Mouse (Mus musculus) heart, adult 2 months (tissue): ENCODE measurements around the gene Lrrc47. TPM values are rescaled to one million over a fixed set of nuclear protein-coding genes. Genes with fewer than 3 reads are reported as not detected.

Experiments
- DNase-seq, 2 experiments: peaks; one replicate each; pipeline ENCODE4 v3.0.0; 2021
- H3K27ac ChIP-seq: fragments of 200-600 bp; 2 replicates; pipeline ENCODE4 v1.8.1; 2022
- H3K27me3 ChIP-seq: fragments of 200-500 bp; 2 replicates; pipeline ENCODE4 v1.6.1; 2012; ENCODE audit warnings: mild to moderate bottlenecking, low read length, inconsistent platforms, mixed read lengths; ENCODE audit not compliant: control insufficient read depth, insufficient read depth
- H3K36me3 ChIP-seq: fragments of 200-500 bp; 2 replicates; pipeline ENCODE4 v1.6.1; 2012; ENCODE audit warnings: low read length, inconsistent platforms; ENCODE audit not compliant: control insufficient read depth, insufficient read depth
- H3K4me1 ChIP-seq: fragments of 200-500 bp; 2 replicates; pipeline ENCODE4 v1.6.1; 2011; ENCODE audit warnings: low read length; ENCODE audit not compliant: control insufficient read depth, insufficient read depth
- H3K4me3 ChIP-seq: fragments of 200-600 bp; 2 replicates; pipeline ENCODE4 v1.8.1; 2022
- H3K79me2 ChIP-seq: fragments of 200-500 bp; replicated peaks from 2 replicates; pipeline ENCODE4 v1.6.1; 2012; ENCODE audit warnings: mild to moderate bottlenecking, inconsistent platforms, low read length, moderate library complexity, mixed read lengths; ENCODE audit not compliant: control insufficient read depth, insufficient read depth
- H3K9ac ChIP-seq: fragments of 200-500 bp; 2 replicates; pipeline ENCODE4 v1.6.1; 2012; ENCODE audit warnings: low read depth, mild to moderate bottlenecking, control low read depth, inconsistent platforms, low read length, mixed read lengths
- CTCF ChIP-seq: fragments of 200-600 bp; IDR thresholded peaks from 2 replicates; pipeline ENCODE4 v1.8.1; 2022; ENCODE audit warnings: antibody characterized with exemption, mild to moderate bottlenecking, moderate library complexity
- EP300 ChIP-seq: fragments of 200-500 bp; IDR thresholded peaks from 2 replicates; pipeline ENCODE4 v1.6.1; 2011; ENCODE audit warnings: low read depth, low read length, control low read depth; ENCODE audit not compliant: insufficient read depth
- POLR2A ChIP-seq: fragments of 200-500 bp; IDR thresholded peaks from 2 replicates; pipeline ENCODE4 v1.6.1; 2011; ENCODE audit warnings: mild to moderate bottlenecking, low read depth, low read length, control low read depth; ENCODE audit not compliant: insufficient read depth
- WGBS: fragments of 180-500 bp; shearing (Covaris S2); methylation state at CpG from one replicate; pipeline ENCODE4 v1.1.7; 2018; 5-methylcytosine and 5-hydroxymethylcytosine counted together
- intact Hi-C: fragments of 180-260 bp; cut with DNase I; formaldehyde crosslinking; loops from one replicate; pipeline ENCODE4 v1.15.1; 2025
- polyA plus RNA-seq: library from polyadenylated mRNA; depleted of rRNA; stranded (reverse); fragments of >200 nt; gene quantifications from 2 replicates; pipeline ENCODE4 v1.2.3, GENCODE M21; 2012; rRNA removed
- total RNA-seq, 2 experiments: library from RNA; stranded (reverse); gene quantifications; 2 replicates each; pipeline ENCODE4 v1.2.3; 2021

The Lrrc47 gene
- total and polyA plus RNA-seq, 3 experiments: 28.6 to 29.7 (median 28.7) TPM

DNA sequence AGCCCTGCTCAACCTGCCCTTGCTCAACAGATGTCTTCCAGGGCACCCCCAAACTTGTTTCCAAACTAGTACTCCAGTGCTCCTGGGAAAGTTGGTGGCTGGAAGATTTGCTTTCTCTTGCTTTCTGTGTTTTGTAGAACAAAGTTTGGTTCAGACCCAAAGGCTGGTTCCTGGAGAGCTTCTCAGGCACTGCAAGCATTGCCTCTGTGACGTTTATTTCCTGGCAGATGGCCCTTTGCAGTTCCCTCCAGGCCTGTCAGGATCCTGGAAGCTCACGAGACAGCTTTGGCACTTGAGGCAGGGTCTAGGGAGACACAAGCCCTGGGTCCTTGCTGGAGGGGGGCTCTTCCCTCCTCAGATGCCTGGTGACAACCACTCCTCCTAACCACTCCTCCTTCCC lies 45.1 kb downstream of the Lrrc47 start:
- Histone ChIP-seq H3K9ac (no peak overlapping the region), H3K27ac (no peak overlapping the region), H3K4me3 (no peak overlapping the region), H3K4me1 (no peaks in the 10 kb centered on the region; the same call in 1 of the 2 replicates), H3K79me2 (no peaks in the 10 kb centered on the region), H3K36me3 (no peaks in the 10 kb centered on the region), H3K27me3 (no peaks in the 10 kb centered on the region)
- 21% methylated on average over 2 of the region's 2 CpGs for WGBS
- DNase-seq: peak in 1 of 2 experiments; percentile 18
- intact Hi-C loops: no loop called here
- TF ChIP-seq CTCF (no peak), POLR2A (no peak), EP300 (no peak)

DNA sequence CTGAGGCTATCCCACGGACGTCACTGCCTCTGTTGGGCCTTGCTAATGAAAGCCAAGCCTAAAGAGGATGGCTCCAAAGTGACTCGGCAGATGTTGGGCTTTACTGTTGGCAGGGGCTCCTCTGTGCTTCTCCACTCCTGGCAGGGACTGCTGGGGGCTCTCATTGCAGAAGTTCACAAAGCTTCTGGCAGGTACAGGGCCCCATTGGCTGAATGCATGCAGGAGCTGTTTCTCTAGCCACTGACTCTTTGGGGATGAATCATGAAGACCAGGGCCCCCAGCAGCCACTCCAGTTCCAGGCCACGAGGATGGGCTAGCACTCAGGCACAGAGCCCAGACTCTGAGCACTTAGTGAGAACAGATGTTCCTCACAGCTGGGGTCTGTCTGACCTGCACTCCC lies 46.2 kb downstream of the Lrrc47 start:
- WGBS: 45% methylated on average over 4 of the region's 4 CpGs
- DNase-seq: no peak
- H3K36me3 ChIP-seq: no peaks in the 10 kb centered on the region
- TF ChIP-seq EP300: no peak
- TF ChIP-seq CTCF: no peak
- no peak for TF ChIP-seq POLR2A
- H3K9ac ChIP-seq: no peak overlapping the region
- H3K4me3 ChIP-seq: no peak overlapping the region
- H3K4me1 ChIP-seq: no peaks in the 10 kb centered on the region; the same call in 1 of the 2 replicates
- no peaks in the 10 kb centered on the region for H3K27me3 ChIP-seq
- H3K79me2 ChIP-seq: no peaks in the 10 kb centered on the region
- intact Hi-C loops: no loop called here
- no peak overlapping the region for H3K27ac ChIP-seq

DNA sequence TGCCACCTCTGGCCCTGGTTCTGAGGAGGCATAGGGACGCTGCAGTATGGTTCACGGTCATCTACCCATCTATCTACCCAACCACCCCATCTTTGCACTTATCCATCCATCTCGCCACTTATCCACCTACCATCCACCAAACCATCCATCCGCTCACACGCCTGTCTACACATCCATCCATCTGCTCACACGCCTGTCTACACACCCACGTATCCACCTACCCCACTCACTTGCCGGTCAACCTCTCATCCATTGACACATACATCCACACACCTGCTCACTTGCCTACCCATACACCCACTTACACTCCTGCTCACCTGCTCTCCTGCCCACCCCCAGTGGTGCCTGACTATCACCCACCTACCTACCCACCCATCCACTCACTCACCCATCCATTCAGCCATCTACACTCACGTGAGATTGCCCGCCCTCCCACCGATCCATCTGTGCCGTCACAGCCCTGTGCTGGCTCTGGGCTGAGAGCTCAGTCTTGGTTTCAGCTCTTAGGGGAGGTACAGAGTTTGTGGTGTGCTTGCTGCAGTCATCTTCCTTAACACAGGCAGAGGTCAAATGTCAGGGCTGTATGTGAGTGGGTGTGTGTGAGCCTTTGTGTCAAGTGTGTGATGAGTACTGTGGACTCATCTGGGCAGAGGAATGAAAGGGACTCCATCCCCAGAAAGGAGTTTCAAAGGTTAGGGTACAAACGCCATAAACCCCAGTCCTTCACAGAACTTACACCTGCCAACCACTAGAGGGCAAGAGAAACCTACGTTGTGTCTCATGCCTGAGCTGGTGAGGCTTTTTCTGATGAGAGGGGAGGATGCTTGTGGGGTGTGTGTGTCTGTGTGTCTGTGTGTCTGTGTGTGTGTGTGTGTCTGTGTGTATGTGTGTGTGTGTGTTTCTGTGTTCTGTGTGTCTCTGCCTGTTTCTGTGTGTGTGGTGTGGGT lies 53.6 kb downstream of the Lrrc47 start:
- intact Hi-C loops: loop anchor here (2.0 kb wide), 3 partner anchors 94 to 236 kb away; partner anchors contain the start of gene Arhgef16
- H3K4me1 ChIP-seq: no peaks in the 10 kb centered on the region
- H3K27me3 ChIP-seq: no peaks in the 10 kb centered on the region; the same call in 1 of the 2 replicates
- H3K4me3 ChIP-seq: no peak overlapping the region
- H3K9ac ChIP-seq: no peak overlapping the region
- 54% methylated on average over 14 of the region's 14 CpGs for WGBS
- peak; percentile 74 for TF ChIP-seq CTCF
- TF ChIP-seq POLR2A: no peak
- TF ChIP-seq EP300: 0 out of 2 replicates have a peak, but pooled peaks have one; percentile 67
- DNase-seq: no peak
- no peak overlapping the region for H3K27ac ChIP-seq
- no peaks in the 10 kb centered on the region for H3K36me3 ChIP-seq
- no peaks in the 10 kb centered on the region for H3K79me2 ChIP-seq

DNA sequence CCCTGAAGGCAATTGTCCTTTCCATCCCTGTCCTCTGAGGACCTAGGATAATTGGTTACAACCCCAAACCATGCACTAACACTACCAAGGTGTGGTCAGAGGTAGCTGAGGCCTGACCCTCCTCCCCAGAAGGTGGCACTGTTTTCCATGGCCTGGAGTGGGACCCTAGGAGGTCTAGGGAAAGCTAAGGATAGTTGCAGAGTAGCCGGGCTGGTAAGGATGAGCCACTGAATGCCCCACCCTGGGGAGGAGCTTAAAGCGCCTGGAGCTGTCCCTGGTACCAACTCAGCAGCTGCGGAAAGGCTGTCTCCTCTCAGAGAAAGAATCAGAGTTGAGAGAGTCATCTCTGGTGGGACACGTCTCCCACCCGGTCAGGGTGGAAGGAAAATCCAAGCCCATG lies 59.4 kb downstream of the Lrrc47 start:
- Histone ChIP-seq H3K36me3 (no peaks in the 10 kb centered on the region), H3K4me3 (no peak overlapping the region), H3K9ac (no peak overlapping the region), H3K4me1 (no peaks in the 10 kb centered on the region), H3K27ac (no peak overlapping the region), H3K27me3 (peaks cover 2% of the 10 kb centered on the region; the same call in 1 of the 2 replicates), H3K79me2 (no peaks in the 10 kb centered on the region)
- under 1% methylated on average over 5 of the region's 5 CpGs for WGBS
- intact Hi-C loops: no loop called here
- DNase-seq: no peak
- TF ChIP-seq CTCF (peak; percentile 17; the same call in 1 of the 2 replicates), POLR2A (no peak)

Other genes with a start within 250 kb of the Lrrc47 start
- 10 to 100 TPM; 14.1 to 16.2 TPM for gene A430005L14Rik, start 54.5 kb upstream of the Lrrc47 start, total RNA-seq
- gene A430005L14Rik, start 54.5 kb upstream of the Lrrc47 start, polyA plus RNA-seq: 15.5 and 21.1 TPM in 2 replicates
- 1 to 10 TPM; 2.7 to 3.0 TPM for gene Dffb, start 36.6 kb upstream of the Lrrc47 start, total RNA-seq
- gene Dffb, start 36.6 kb upstream of the Lrrc47 start, polyA plus RNA-seq: 5.3 and 7.7 TPM in 2 replicates
- 10 to 100 TPM; 28.1 to 31.5 TPM for gene Cep104, start 36.5 kb upstream of the Lrrc47 start, total RNA-seq
- gene Cep104, start 36.5 kb upstream of the Lrrc47 start, polyA plus RNA-seq: 19.6 and 20.1 TPM in 2 replicates
- gene Smim1, start 14.5 kb downstream of the Lrrc47 start, total RNA-seq: 1 to 10 TPM; 5.7 to 7.8 TPM
- 24.7 and 29.2 TPM in 2 replicates for gene Smim1, start 14.5 kb downstream of the Lrrc47 start, polyA plus RNA-seq
- not detected for gene Ccdc27, start 30.9 kb downstream of the Lrrc47 start, total RNA-seq
- not detected in 2 replicates for gene Ccdc27, start 30.9 kb downstream of the Lrrc47 start, polyA plus RNA-seq
- gene Trp73, start 128.5 kb downstream of the Lrrc47 start, total RNA-seq: not detected
- 0.39 TPM in 1 of 2 replicates, not detected in the other for gene Trp73, start 128.5 kb downstream of the Lrrc47 start, polyA plus RNA-seq
- 10 to 100 TPM; 11.8 to 12.3 TPM for gene Wrap73, start 130.6 kb downstream of the Lrrc47 start, total RNA-seq
- gene Wrap73, start 130.6 kb downstream of the Lrrc47 start, polyA plus RNA-seq: 16.9 and 17.9 TPM in 2 replicates
- 100 to 1,000 TPM; 121 to 130 TPM for gene Tprgl, start 148.9 kb downstream of the Lrrc47 start, total RNA-seq
- 147 and 204 TPM in 2 replicates for gene Tprgl, start 148.9 kb downstream of the Lrrc47 start, polyA plus RNA-seq
- 1 to 10 TPM; 4.1 to 4.9 TPM for gene Megf6, start 159.0 kb downstream of the Lrrc47 start, total RNA-seq
- gene Megf6, start 159.0 kb downstream of the Lrrc47 start, polyA plus RNA-seq: 4.3 and 4.5 TPM in 2 replicates